Mouse (Mus musculus) brown adipose tissue, adult 24 weeks (tissue): Measurements from ENCODE around the gene Atp1b2. TPM values are rescaled to one million over a fixed set of nuclear protein-coding genes. Genes with fewer than 3 reads are reported as not detected.
A peak's percentile ranks its signal among the peaks of the same experiment; 100 is the strongest.
"Not testable (repeated sequence)": the region's sequence is repeated elsewhere in the genome, so short reads cannot be mapped to it uniquely, and the experiment has no call there.

ENCODE experiments used
- H3K27ac ChIP-seq: fragments of 200-500 bp; replicated peaks from 2 replicates; pipeline ENCODE4 v1.5.1; 2012; ENCODE audit warnings: low read depth, mild to moderate bottlenecking, low read length
- H3K4me1 ChIP-seq: fragments of 200-500 bp; 2 replicates; pipeline ENCODE4 v1.6.1; 2012; ENCODE audit warnings: low read length, mixed read lengths; ENCODE audit not compliant: control insufficient read depth, insufficient read depth, insufficient read length
- H3K4me3 ChIP-seq: fragments of 200-500 bp; 2 replicates; pipeline ENCODE4 v1.5.1; 2012; ENCODE audit warnings: low read depth, mild to moderate bottlenecking, low read length, moderate library complexity; ENCODE audit not compliant: insufficient read depth
- polyA plus RNA-seq: library from polyadenylated mRNA; stranded (reverse); fragments of >200 nt; gene quantifications from 2 replicates; pipeline ENCODE4 v1.2.4, GENCODE M21; 2012; ENCODE audit not compliant: missing spikeins, insufficient read depth, insufficient read length

The Atp1b2 gene
- polyA plus RNA-seq, 1 experiment: 6.7 TPM

- Histone ChIP-seq H3K27ac (no peak within 1 kb of the TSS), H3K4me1 (no peaks in the 10 kb centered on the region), H3K4me3 (no peak within 1 kb of the TSS)
Observed at GRCm38 (mm10) chr11:69617805-69618204, 12.1 kb upstream of the Atp1b2 start, which contains the start of gene Shbg. Shbg (minus strand) TSS chr11:69617905.

- no peak overlapping the region for H3K27ac ChIP-seq
- no peak overlapping the region for H3K4me3 ChIP-seq
- H3K4me1 ChIP-seq: no peaks in the 10 kb centered on the region
Observed at GRCm38 (mm10) chr11:69616781-69617180, 11.0 kb upstream of the Atp1b2 start.

- H3K4me3 ChIP-seq: peak overlapping the region; percentile 17
- H3K4me1 ChIP-seq, H3K27ac ChIP-seq: not testable (repeated sequence)
Observed at GRCm38 (mm10) chr11:69614257-69614588, 8.5 kb upstream of the Atp1b2 start.

- no peak overlapping the region for H3K27ac ChIP-seq
- no peaks in the 10 kb centered on the region for H3K4me1 ChIP-seq
- H3K4me3 ChIP-seq: peak overlapping the region; percentile 8; the same call in 1 of the 2 replicates
Observed at GRCm38 (mm10) chr11:69613553-69614256, 8.0 kb upstream of the Atp1b2 start.

- Histone ChIP-seq H3K27ac (no peak overlapping the region), H3K4me3 (no peak overlapping the region), H3K4me1 (no peaks in the 10 kb centered on the region)
Observed at GRCm38 (mm10) chr11:69610899-69611298, 5.2 kb upstream of the Atp1b2 start.

- no peak overlapping the region for H3K4me3 ChIP-seq
- no peaks in the 10 kb centered on the region for H3K4me1 ChIP-seq
- no peak overlapping the region for H3K27ac ChIP-seq
Observed at GRCm38 (mm10) chr11:69609416-69609815, 3.7 kb upstream of the Atp1b2 start.

- H3K27ac ChIP-seq: no peak overlapping the region
- no peak overlapping the region for H3K4me3 ChIP-seq
- H3K4me1 ChIP-seq: no peaks in the 10 kb centered on the region
Observed at GRCm38 (mm10) chr11:69608525-69608924, 2.8 kb upstream of the Atp1b2 start.

- Histone ChIP-seq H3K4me1 (peaks cover 4% of the 10 kb centered on the region; the same call in 1 of the 2 replicates), H3K4me3 (no peak overlapping the region), H3K27ac (no peak overlapping the region)
Observed at GRCm38 (mm10) chr11:69606832-69607231, 1.1 kb upstream of the Atp1b2 start.

GRCm38 (mm10) chr11:69606491-69606795, 701 bp upstream of the Atp1b2 start:
- Histone ChIP-seq H3K4me1 (peaks cover 4% of the 10 kb centered on the region; the same call in 1 of the 2 replicates), H3K27ac (no peak overlapping the region), H3K4me3 (peak overlapping the region; percentile 45)

GRCm38 (mm10) chr11:69604795-69605664, 712 bp downstream of the Atp1b2 start:
- Histone ChIP-seq H3K4me3 (peak overlapping the region; percentile 70), H3K27ac (no peak overlapping the region), H3K4me1 (peaks cover 4% of the 10 kb centered on the region; the same call in 1 of the 2 replicates)

- Histone ChIP-seq H3K27ac (no peak overlapping the region), H3K4me3 (peak overlapping the region; percentile 25), H3K4me1 (peaks cover 4% of the 10 kb centered on the region; the same call in 1 of the 2 replicates)
Observed at GRCm38 (mm10) chr11:69604347-69604746, 1.4 kb downstream of the Atp1b2 start.

GRCm38 (mm10) chr11:69603516-69603915, 2.2 kb downstream of the Atp1b2 start:
- Histone ChIP-seq H3K4me3 (peak overlapping the region; percentile 27), H3K27ac (0 out of 2 replicates have a peak overlapping the region, but pooled peaks have one; percentile 46), H3K4me1 (peaks cover 4% of the 10 kb centered on the region; the same call in 1 of the 2 replicates)

GRCm38 (mm10) chr11:69601768-69602167, 4.0 kb downstream of the Atp1b2 start:
- Histone ChIP-seq H3K4me3 (no peak overlapping the region), H3K4me1 (peaks cover 4% of the 10 kb centered on the region; the same call in 1 of the 2 replicates), H3K27ac (no peak overlapping the region)

- Histone ChIP-seq H3K4me1 (peaks cover 4% of the 10 kb centered on the region; the same call in 1 of the 2 replicates), H3K4me3 (no peak overlapping the region), H3K27ac (no peak overlapping the region)
Observed at GRCm38 (mm10) chr11:69600098-69600497, 5.6 kb downstream of the Atp1b2 start.

GRCm38 (mm10) chr11:69599436-69599835, 6.3 kb downstream of the Atp1b2 start:
- no peak overlapping the region for H3K4me3 ChIP-seq
- H3K4me1 ChIP-seq: peaks cover 4% of the 10 kb centered on the region; the same call in 1 of the 2 replicates
- no peak overlapping the region for H3K27ac ChIP-seq
